Mouse (Mus musculus) forebrain, embryonic 15.5 days (tissue): ENCODE data around the gene Frg2f1. TPM values are rescaled to one million over a fixed set of nuclear protein-coding genes. Genes with fewer than 3 reads are reported as not detected.

ENCODE experiments used
- ATAC-seq: fragments of 200-750 bp; cut with Nextera tagmentation; replicated peaks from 2 replicates; pipeline ENCODE4 v1.8.0; 2017; ENCODE audit warnings: mild to moderate bottlenecking, moderate TSS enrichment, moderate library complexity
- H3K27ac ChIP-seq: fragments of 300-500 bp; sonication (generic); replicated peaks from 2 replicates; pipeline ENCODE4 v1.5.1; 2015; ENCODE audit warnings: mild to moderate bottlenecking, inconsistent platforms
- H3K27me3 ChIP-seq: fragments of 300-500 bp; sonication (generic); 2 replicates; pipeline ENCODE4 v1.6.1; 2015; ENCODE audit warnings: inconsistent platforms
- H3K36me3 ChIP-seq: fragments of 300-500 bp; sonication (generic); 2 replicates; pipeline ENCODE4 v1.6.1; 2015; ENCODE audit warnings: mild to moderate bottlenecking, inconsistent platforms
- H3K4me1 ChIP-seq: fragments of 300-500 bp; sonication (generic); 2 replicates; pipeline ENCODE4 v1.6.1; 2015; ENCODE audit warnings: inconsistent platforms
- H3K4me2 ChIP-seq: fragments of 300-500 bp; sonication (generic); replicated peaks from 2 replicates; pipeline ENCODE4 v1.6.1; 2015; ENCODE audit warnings: mild to moderate bottlenecking, inconsistent platforms
- H3K4me3 ChIP-seq: fragments of 300-500 bp; sonication (generic); 2 replicates; pipeline ENCODE4 v1.5.1; 2015; ENCODE audit warnings: mild to moderate bottlenecking, inconsistent platforms
- H3K9ac ChIP-seq: fragments of 300-500 bp; sonication (generic); replicated peaks from 2 replicates; pipeline ENCODE4 v1.6.1; 2015; ENCODE audit warnings: mild to moderate bottlenecking, inconsistent platforms
- H3K9me3 ChIP-seq: fragments of 300-500 bp; sonication (generic); 2 replicates; pipeline ENCODE4 v1.6.1; 2016; ENCODE audit warnings: inconsistent platforms
- WGBS: fragments of 180-500 bp; shearing (Covaris S2); methylation state at CpG from one replicate; pipeline ENCODE4 v1.1.7; 2015; ENCODE audit warnings: mixed read lengths; 5-methylcytosine and 5-hydroxymethylcytosine counted together
- polyA plus RNA-seq: library from polyadenylated mRNA; unstranded; fragments of >200 nt; fragmentation: Nextera tagmentation; extraction: Ambion mirVana; gene quantifications from 2 replicates; pipeline ENCODE4 v1.2.1, GENCODE M21; 2015

Gene Frg2f1
- polyA plus RNA-seq, 1 experiment from 2014 or later = 7.0 TPM

DNA sequence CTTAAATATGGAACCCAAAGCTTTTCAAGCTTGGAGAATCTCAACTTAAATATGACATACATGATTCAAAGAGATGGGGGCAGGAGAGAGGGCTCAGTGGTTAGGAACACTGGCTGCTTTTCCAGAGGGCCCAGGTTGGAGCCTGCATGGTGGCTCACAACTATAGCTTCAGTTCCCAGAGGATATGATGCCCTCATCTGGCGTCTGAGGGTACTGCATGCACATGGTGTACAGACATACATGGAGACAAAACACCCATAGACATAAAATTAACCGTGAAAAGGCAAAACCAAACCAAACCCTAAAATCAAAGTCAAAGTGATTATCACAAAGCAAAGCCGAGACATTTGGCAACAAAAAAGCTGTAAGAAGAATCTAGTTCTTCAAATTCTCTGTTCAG, 48.5 kb downstream of the Frg2f1 start:
- Histone ChIP-seq H3K9me3 (no peaks in the 10 kb centered on the region), H3K4me3 (no peak overlapping the region), H3K4me2 (no peak overlapping the region), H3K9ac (no peak overlapping the region), H3K27me3 (no peaks in the 10 kb centered on the region), H3K27ac (no peak overlapping the region), H3K36me3 (no peaks in the 10 kb centered on the region), H3K4me1 (peaks cover 11% of the 10 kb centered on the region)
- no peak for ATAC-seq
- WGBS = 80% methylated on average over 3 of the region's 3 CpGs

DNA sequence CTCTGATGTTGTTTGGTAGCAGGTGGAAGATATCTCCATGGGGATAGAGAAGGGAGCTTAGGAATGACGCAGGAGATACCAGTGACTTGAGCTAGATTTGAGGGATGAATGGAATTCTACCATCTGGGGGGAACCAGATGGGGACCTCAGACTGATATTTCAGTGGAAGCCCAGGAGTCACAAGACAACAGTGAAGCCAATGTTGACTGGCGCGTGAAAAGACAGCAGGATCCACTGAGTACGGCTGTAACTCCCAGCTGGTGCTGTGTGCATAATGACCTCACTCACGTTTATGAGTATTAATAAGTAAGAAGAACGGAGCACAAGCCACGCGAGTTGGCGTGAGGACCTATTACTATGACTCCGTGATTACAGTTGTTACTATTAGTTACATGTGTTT, 49.7 kb downstream of the Frg2f1 start:
- Histone ChIP-seq H3K27me3 (no peaks in the 10 kb centered on the region), H3K36me3 (no peaks in the 10 kb centered on the region), H3K9ac (no peak overlapping the region), H3K4me1 (peaks cover 11% of the 10 kb centered on the region), H3K27ac (no peak overlapping the region), H3K9me3 (no peaks in the 10 kb centered on the region), H3K4me2 (no peak overlapping the region), H3K4me3 (no peak overlapping the region)
- ATAC-seq = no peak
- WGBS = 66% methylated on average over 10 of the region's 10 CpGs

DNA sequence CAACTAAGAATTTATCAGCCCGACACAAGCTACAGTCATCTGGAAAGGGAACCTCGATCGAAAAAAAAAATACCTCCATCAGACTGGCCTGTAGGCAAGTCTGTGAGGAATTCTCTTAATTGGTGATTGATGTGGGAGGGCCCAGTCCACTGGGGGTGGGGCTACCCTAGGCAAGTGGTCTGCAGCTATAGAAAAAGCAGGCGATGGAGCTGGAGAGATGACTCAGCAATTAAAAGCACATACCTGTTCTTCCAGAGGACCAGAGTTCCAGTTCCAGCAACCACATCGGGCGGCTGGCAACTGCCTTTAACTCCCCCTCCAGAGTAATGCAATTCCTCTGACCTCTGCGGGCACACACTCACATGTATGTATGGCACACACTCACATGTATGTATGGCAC, 54.4 kb downstream of the Frg2f1 start:
- Histone ChIP-seq H3K4me3 (no peak overlapping the region), H3K36me3 (no peaks in the 10 kb centered on the region), H3K27me3 (no peaks in the 10 kb centered on the region), H3K4me1 (no peaks in the 10 kb centered on the region), H3K9ac (no peak overlapping the region), H3K27ac (no peak overlapping the region), H3K4me2 (no peak overlapping the region), H3K9me3 (no peaks in the 10 kb centered on the region)
- no peak for ATAC-seq
- WGBS = 76% methylated on average over 7 of the region's 7 CpGs

DNA sequence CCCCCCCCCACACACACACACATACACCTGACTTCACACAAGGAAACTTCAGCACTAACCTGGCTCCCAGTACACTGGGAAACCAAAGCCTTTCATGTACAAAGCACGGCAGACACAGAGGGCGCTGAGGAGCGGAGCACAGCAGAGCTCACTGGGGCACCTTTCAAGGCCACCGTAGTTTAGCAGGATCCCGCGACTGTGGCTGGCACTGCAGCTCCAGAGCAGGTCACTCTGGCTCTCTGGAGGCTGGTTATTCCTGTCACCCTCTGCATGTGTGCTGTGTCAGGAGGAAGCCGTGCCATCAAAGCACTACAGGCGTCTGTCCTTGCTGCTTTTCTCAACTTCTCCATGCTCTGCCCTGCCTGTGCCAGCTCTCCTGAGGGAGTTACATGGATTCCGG, 56.3 kb downstream of the Frg2f1 start:
- Histone ChIP-seq H3K4me1 (no peaks in the 10 kb centered on the region), H3K27me3 (no peaks in the 10 kb centered on the region), H3K9ac (no peak overlapping the region), H3K4me3 (no peak overlapping the region), H3K9me3 (no peaks in the 10 kb centered on the region), H3K36me3 (no peaks in the 10 kb centered on the region), H3K27ac (no peak overlapping the region), H3K4me2 (no peak overlapping the region)
- no peak for ATAC-seq
- WGBS = 59% methylated on average over 9 of the region's 9 CpGs

Other genes starting within 250 kb of the Frg2f1 start
- 950 and 958 TPM in 2 replicates for gene Ybx1, start 244.9 kb downstream of the Frg2f1 start, polyA plus RNA-seq
- gene Ppih, start 219.0 kb downstream of the Frg2f1 start, polyA plus RNA-seq = 65.3 and 76.6 TPM in 2 replicates
- 10.6 and 13.0 TPM in 2 replicates for gene Ccdc30, start 124.0 kb downstream of the Frg2f1 start, polyA plus RNA-seq
- gene Ppcs, start 117.1 kb downstream of the Frg2f1 start, polyA plus RNA-seq = 16.7 and 17.7 TPM in 2 replicates
- 0.27 and 0.57 TPM in 2 replicates for gene Zmynd12, start 116.7 kb downstream of the Frg2f1 start, polyA plus RNA-seq
- 19.1 and 20.3 TPM in 2 replicates for gene Rimkla, start 46.9 kb downstream of the Frg2f1 start, polyA plus RNA-seq
- gene Foxj3, start 2.5 kb downstream of the Frg2f1 start, polyA plus RNA-seq = 30.8 and 34.5 TPM in 2 replicates
- not detected in 2 replicates for gene Guca2a, start 98.2 kb upstream of the Frg2f1 start, polyA plus RNA-seq
- gene Guca2b, start 119.4 kb upstream of the Frg2f1 start, polyA plus RNA-seq = not detected in 2 replicates
- gene Hivep3, start 194.3 kb upstream of the Frg2f1 start, polyA plus RNA-seq = 18.3 and 21.7 TPM in 2 replicates